Mouse (Mus musculus): Measurements from ENCODE around the gene Smok2a.
A peak's percentile ranks its signal among the peaks of the same experiment; 100 is the strongest.
"Not testable (repeated sequence)": the region's sequence is repeated elsewhere in the genome, so short reads cannot be mapped to it uniquely, and the experiment has no call there.

Smok2a gene

GRCm38 (mm10) chr17:13220888-13221287, at the start of gene Smok2a:
Smok2a (plus strand) TSS chr17:13221188.
- no peak for DNase-seq (ENCODE audit: low spot score)

DNA sequence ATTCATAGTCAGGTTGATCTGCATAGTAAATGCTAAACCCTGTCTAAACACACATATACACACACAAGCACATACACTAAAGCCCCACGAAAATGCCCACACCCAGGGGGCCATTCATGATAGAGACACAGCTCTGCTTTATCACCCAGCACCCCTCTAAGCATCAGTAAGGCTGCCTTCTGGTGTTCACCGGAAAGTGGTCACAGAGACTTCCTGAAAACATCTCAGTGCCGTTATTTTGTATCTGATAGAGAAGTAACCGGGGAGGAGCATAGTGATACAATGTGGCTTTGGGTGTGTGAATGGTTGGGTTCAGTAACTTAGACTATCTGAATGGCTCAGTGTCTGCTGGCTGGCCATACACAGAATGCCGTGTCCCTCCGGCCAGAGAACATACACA, 47.4 kb upstream of the Smok2a start:
- DNase-seq (ENCODE audit: low spot score): not testable (repeated sequence)

DNA sequence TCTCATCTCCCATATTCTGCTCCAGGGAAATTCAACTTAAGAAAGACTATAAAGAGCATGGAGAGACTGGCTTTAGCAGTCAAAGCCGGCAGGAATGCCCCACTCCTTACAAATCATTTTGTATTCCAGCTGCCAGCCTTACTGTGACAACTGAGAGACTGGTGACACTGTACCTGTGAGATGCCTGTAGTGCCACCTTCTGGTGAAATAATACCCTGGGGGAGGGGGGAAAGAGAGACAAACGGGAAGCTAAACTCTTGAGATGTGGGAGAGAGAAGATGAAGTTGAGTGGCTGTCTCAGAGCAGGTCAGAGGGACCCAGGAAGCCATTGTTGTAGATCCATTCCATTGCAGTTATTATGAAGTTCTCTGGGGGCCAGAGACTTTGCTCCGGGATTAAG, 47.0 kb upstream of the Smok2a start:
- not testable (repeated sequence) for DNase-seq (ENCODE audit: low spot score)

GRCm38 (mm10) chr17:13175609-13176008, 45.4 kb upstream of the Smok2a start:
- DNase-seq (ENCODE audit: low spot score): not testable (repeated sequence)

DNA sequence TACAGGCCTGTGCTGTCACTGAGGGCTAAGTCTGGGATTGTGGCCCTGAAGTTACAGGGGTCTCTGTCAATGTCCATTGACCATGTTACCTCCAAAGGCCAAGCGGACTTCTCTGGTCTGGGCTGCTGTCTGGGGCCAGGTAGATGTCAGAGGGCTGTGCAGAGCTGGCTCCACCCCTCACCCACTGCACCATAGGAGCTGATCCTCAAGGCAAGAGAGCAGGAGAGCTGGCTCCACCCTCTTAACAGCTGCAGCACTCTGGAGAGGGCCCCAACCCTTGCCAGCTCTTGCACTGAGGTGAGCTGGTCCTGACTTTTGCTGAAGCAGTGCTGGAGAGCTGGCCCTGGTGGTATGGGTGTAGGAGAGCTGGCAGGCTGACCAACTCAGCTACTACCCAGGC, 43.2 kb upstream of the Smok2a start:
- not testable (repeated sequence) for DNase-seq (ENCODE audit: low spot score)

DNA sequence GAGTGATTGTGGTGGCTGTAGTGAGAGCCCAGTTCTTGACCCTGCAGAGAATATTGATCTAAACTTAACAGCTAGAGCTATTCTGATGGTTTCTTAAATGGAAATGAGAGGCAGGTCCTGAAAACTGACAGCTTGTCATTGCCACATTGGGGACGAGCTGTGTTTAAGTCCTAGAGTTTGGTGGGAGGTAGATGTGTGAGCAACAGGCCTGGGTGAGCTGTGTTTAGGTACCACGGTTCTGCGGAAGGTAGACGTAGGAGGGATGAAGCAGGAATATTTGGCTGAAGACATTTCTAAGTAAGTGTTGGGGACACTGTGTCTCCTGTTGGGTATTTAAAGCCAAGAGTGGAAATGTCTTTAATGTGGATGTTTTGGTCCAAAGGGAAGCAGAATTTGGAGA, 42.0 kb upstream of the Smok2a start:
- DNase-seq (ENCODE audit: low spot score): not testable (repeated sequence)

- DNase-seq (ENCODE audit: low spot score): not testable (repeated sequence)
These were observed 40.5 kb upstream of the Smok2a start for GRCm38 (mm10) chr17:13180491-13180890.

GRCm38 (mm10) chr17:13182712-13183111, 38.3 kb upstream of the Smok2a start:
- DNase-seq (ENCODE audit: low spot score): not testable (repeated sequence)

- not testable (repeated sequence) for DNase-seq (ENCODE audit: low spot score)
These were observed 36.5 kb upstream of the Smok2a start for GRCm38 (mm10) chr17:13184514-13184913.

DNA sequence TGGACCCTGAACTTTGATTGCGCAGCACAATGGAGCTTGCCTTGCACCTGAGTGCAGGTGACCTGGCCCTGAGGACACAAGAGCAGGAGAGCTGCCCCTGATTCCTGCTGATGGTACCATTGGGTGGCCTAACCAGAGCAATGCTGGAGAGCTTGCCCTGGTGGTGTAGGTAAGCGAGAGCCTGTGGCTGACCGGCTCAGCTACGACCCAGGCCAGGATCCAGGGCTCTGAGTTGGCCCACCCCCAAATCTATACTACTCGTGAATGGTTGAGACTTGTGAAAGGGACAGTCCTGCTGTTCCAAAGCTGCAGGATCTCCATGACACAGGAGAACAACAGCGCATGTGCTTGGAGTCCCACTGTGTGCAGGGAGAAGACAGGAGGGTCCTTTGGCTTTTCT, 34.4 kb upstream of the Smok2a start:
- DNase-seq (ENCODE audit: low spot score): not testable (repeated sequence)

DNA sequence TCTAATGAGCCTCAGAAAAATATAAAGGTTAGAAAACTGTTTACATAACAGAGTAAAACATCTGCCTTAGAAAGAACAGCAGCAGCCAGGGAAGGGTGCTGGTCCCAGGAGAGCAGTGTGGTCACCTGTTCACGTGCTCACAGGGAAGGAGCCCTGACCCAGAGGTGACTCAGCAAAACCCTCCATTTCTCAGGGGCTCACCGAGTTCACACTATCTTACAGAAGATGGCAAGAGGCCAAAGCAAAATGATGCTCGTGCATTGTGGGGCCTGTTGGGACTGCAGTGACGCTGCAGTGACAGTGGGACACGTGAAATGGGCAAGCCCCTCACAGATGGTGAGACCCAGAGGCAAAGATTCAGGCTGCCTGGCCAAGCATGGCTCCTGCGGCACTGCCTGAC, 33.4 kb upstream of the Smok2a start:
- not testable (repeated sequence) for DNase-seq (ENCODE audit: low spot score)

DNA sequence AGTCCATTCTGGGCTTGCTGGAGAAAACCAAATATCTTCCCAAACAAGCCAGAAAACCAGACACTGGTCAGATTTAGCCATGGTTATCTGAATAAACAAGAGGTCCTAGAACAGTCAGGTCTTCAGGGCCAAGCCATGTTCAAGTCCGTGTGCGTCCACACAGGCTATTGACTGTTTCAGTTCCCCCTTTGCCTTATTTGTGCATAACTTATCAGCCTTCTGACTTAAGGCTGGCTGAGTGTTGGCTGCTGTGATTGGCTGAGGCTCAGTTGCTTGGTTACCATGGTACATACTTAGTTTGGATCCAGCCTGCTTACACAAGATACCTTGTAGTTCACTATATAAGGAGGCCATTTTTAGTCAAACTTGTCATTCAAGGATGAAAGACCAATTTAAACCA, 32.1 kb upstream of the Smok2a start:
- DNase-seq (ENCODE audit: low spot score): not testable (repeated sequence)

DNA sequence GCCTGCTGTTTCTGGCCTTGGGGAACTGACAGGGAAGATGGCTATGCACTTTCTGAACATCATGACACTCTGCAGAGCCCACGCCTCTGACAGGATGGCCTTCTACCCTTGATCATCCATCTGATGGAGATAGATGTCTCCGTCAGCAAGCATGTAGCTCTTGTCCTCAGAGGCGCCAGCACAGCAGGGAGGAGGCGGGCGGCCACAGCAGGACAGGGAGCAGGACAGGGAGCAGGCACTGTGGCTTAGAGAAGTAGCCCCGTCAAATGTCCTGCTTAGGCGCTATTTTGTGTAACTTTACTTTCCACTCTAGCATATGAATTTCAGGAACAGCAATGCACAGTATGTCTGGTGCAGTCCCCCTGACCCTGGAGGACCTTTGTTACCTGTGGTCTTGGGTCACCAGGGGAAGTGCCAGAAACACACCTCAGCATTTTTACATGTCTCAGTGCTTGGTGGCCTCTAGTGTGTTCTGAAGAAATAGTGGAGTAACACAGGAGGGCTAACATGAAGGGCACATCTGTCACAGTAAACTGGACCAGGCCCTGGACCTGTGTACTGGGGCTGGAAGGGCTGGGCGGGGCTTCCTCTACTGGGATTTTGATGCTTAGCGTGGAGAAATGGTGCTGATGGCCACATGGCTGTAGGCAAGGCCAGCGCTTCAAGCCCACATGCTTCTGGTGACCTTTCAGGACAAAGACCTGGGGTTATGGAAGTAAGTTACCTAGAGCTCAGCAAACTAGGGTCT, 30.0 kb upstream of the Smok2a start:
- DNase-seq (ENCODE audit: low spot score): not testable (repeated sequence)

DNA sequence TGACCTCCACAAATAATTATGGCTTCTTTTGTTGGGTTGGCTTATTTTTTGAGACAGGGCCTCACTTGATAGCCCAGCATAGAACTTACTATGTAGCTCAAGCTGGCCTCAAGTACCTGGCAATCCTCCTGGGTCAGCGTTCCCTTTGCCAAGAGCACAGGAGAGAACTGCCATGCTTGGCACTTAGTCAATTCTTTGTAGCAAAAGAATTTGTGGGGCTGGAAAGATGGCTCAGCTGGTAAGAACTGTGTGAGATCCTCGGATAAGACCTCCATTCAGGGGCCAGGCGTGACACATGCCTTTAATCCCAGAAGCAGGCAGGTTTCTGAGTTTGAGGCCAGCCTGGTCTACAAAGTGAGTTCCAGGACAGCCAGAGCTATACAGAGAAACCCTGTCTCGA, 24.5 kb upstream of the Smok2a start:
- DNase-seq (ENCODE audit: low spot score): not testable (repeated sequence)

DNA sequence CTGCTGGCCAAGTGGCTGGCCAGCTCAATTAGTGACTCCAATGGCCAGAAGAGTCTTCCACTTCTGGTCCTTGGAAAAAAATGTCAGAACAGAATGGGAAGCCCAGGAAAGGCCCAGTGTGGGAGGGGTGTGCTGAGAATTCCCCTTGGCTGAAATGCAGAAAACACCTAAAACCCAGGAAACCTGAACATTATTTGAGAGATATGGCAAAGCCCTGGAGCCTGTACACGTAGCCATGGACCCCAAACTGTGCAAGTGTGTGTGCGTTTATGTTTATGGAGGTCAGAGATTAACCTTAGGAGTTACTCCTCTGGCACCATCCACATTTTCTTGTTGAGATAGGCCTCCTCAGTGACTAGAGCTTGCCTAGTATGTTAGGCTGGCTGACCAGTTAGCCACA, 22.2 kb upstream of the Smok2a start:
- DNase-seq (ENCODE audit: low spot score): not testable (repeated sequence)

DNA sequence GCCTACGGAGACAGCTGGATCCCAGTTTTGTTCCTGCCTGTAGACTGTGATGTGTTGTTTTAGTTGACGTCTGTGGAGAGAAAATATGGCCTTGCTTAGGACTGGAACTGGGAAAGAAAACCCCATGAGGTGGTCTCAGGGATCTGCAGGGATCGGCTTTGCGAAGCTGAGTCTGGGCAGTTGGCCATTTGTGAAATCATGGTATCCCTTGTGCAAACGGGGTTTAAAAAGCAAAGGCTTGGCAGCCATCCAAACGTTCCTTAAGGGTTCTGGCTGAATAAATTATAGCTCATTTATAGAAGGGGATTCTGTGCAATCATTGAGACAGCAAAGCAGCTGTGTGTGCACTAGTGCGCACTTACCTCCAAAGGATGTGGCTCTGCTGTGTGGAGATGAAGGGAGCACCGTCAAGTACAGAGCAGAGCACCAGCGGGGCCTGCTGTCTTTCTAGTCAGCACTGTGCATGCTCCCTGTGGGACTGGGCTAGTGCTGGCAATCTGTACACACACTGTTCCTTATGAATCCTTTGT, 21.0 kb upstream of the Smok2a start:
- DNase-seq (ENCODE audit: low spot score): not testable (repeated sequence)

GRCm38 (mm10) chr17:13201551-13201950, 19.4 kb upstream of the Smok2a start:
- not testable (repeated sequence) for DNase-seq (ENCODE audit: low spot score)

DNA sequence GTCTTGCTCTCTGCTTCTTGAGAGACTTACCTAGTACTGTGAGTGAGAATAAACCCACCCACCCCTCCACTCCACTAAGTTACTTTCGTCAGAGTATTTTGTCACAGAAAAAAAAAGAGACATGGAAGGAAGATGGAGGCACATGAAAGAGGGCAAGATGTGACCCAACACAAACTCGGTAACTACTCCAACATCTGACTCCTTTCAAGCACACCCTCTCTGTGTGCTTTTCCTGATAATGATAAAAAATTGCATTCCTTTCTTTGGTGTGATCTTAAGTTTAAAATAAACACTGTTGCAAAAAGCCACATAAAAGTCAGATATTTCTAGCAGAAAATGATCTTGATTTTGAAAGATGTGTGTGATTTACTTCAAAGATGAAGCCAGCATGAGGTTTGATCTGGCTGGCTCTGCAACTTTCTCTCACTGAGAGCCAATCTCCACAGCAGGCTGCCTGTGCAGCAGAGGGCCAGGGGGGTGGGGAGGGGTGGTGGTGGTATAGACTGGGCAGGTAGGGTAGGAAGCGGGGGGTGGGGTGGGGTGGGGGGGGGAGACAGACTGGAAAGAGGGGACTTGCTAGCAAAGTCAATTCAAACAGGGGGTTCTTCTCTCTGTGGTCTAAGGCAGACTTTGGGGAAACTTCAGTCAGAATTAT, 18.4 kb upstream of the Smok2a start:
- DNase-seq (ENCODE audit: low spot score): not testable (repeated sequence)

DNA sequence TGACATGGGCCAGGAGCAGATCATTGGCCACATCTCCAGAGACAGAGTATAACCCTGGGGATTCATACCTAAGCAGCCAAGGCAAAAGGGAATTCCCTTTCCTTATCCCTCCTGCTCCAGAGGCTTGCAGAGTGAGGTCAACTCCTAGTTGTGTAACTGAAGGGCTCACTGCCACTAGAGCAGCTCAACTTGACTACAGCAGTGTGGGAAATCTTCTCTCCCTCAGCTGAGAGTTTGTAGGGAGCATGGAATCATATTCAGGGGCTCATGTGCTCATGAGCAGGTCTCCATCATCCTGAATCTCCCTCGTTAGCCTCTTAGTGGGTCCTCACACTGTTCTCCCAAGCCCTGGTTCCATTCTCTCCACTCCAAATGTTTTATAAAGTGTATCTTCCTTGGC, 15.7 kb upstream of the Smok2a start:
- not testable (repeated sequence) for DNase-seq (ENCODE audit: low spot score)

GRCm38 (mm10) chr17:13206491-13206890, 14.5 kb upstream of the Smok2a start:
- no peak for DNase-seq (ENCODE audit: low spot score)

DNA sequence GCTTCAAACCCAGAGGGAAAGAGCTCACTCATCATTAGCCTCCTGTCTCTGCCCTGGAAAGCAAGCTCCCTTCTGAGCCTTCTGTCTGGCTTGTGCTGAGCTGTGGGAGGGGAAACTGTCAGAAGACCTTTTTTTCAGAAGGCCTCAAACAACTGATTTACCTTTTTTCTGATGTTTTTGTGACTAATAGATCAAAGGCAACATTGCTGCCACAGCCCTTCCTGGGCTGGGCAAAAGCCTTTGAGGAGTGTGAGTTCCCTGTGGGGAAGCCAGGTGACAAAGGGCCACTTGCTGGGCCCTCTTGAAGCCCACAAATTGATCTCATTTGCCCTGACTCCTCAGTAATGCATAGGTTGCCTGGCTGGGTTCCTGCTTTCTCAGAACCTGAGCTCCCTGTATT, 12.5 kb upstream of the Smok2a start:
- DNase-seq (ENCODE audit: low spot score): peak; percentile 52

DNA sequence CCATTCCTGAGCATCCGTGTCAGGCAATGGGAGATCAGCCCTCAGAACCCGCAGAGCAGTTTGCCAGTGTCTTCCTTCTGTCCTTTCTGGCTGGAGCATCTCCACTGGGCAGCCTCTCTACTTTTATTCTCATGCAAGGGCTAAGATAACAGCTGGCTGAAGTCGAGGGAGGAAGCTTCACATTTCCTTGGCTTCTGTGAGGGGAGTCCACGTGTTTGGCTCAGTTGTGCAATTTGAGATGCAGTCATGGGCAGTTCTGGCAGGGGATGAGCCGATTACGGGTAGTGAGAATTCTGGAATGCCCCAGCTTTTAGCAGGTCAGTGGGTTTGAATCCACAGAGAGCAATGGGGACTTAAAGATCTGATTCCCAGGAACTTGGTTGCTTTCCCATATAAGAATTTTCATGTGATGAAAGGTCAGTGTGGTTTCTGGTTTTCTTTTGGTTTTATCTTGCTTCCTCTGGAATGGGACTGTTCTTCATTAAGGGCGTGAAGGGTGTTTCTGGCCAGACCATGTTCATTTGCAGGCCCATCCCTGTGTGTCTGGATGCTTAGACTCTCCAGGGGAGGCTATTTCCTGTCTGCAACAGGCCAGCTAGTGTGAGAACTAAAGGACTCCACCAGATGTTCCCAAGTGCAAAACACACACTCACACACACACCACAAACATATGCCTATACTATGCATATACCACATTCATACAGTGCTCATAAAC, 8.7 kb upstream of the Smok2a start:
- no peak for DNase-seq (ENCODE audit: low spot score)

GRCm38 (mm10) chr17:13214169-13214568, 6.8 kb upstream of the Smok2a start:
- no peak for DNase-seq (ENCODE audit: low spot score)
